Mouse (Mus musculus): Measurements from ENCODE around the gene Rps12.

The Rps12 gene

DNA sequence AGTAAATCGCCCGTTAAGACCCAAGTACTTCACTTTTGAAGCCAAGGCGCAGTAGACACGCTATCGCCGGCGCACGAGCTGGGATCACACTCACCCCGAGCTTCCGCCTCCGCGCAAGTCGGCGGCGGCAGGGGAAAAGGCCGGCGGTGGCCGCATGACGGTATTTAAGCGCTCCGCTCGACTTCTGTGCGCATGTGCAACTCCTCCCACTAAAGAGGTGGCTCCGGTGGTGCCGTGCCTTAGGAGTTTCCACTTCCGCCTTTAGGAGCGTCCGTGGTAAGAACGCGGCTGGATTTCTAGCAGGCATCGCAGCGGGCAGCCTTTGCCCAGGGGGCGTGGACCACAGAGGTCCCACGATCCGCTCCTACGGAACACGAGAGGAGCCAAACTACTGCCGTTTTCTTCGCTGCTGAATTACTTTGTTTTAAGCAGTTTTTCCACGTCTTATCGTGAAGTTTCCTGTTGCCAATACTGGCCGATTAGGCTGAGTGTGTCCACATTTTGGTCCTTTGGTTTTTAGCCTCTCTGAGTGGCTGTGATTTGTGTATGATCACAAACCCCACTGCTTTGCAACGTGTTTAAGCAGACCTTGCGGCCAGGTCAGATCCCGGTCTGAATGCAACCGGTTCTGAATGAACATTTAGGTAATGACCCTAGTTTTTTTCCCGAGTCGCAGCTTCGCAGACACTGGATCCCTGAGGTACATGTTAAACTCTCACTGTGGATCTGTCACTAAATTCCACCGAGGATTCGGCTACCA, at the start of gene Rps12:
Rps12 (minus strand) TSS at position 214 of the 760 bp plus-strand sequence.
- in situ Hi-C loops (cut with MboI, MseI): loop anchor here (5.0 to 25.0 kb wide), 4 partner anchors 1060 to 1575 kb away; partner anchors contain the start of gene Epb41l2 (in 1 of the 2)

- in situ Hi-C loops (cut with MboI, MseI): no loop called here
These were observed 49.2 kb upstream of the Rps12 start for GRCm38 (mm10) chr10:23836003-23836964.

GRCm38 (mm10) chr10:23826516-23826915, 39.4 kb upstream of the Rps12 start:
- in situ Hi-C loops (cut with MboI, MseI): no loop called here

- in situ Hi-C loops (cut with MboI, MseI): loop anchor here (5.0 kb wide), 4 partner anchors 306 to 496 kb away; no protein-coding TSS in a partner anchor
These were observed 29.2 kb upstream of the Rps12 start for GRCm38 (mm10) chr10:23816241-23816640.

DNA sequence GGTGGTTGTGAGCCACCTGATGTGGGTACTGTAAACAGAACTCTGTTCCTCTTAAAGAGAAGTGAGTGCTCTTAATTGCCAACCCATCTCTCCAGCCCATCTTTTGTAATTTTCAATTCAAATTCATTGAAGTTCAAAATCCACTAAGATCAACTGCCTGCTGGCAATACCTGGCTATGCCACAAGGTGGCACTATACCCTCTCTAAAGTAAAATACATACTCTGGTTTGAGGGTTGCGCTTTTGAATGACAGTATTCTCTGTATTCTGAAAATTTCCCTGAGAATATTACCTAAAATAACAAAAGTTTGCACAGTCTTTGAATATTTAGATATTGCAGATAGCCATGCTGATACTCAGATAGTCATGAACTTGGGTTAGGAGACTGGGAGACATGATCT, 28.1 kb upstream of the Rps12 start:
- in situ Hi-C loops (cut with MboI, MseI): loop anchor here (5.0 kb wide), 4 partner anchors 307 to 497 kb away; no protein-coding TSS in a partner anchor

- in situ Hi-C loops (cut with MboI, MseI): no loop called here
These were observed 26.0 kb upstream of the Rps12 start for GRCm38 (mm10) chr10:23812852-23813766.

DNA sequence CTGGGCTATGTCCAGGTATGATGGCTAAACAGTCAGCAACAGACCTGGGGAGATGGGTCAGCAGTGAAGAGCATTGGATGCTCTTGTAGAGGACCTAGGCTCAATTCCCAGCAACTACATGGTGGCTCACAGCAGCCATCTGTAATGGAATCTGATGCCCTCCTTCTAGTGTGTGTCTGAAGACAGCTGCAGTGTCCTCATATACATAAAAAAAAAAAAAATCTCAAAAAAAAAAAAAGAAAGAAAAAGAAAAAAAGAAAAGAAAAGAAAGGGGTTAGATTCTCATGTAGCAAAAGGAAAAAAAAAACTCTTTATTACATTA, 25.3 kb upstream of the Rps12 start:
- in situ Hi-C loops (cut with MboI, MseI): no loop called here

DNA sequence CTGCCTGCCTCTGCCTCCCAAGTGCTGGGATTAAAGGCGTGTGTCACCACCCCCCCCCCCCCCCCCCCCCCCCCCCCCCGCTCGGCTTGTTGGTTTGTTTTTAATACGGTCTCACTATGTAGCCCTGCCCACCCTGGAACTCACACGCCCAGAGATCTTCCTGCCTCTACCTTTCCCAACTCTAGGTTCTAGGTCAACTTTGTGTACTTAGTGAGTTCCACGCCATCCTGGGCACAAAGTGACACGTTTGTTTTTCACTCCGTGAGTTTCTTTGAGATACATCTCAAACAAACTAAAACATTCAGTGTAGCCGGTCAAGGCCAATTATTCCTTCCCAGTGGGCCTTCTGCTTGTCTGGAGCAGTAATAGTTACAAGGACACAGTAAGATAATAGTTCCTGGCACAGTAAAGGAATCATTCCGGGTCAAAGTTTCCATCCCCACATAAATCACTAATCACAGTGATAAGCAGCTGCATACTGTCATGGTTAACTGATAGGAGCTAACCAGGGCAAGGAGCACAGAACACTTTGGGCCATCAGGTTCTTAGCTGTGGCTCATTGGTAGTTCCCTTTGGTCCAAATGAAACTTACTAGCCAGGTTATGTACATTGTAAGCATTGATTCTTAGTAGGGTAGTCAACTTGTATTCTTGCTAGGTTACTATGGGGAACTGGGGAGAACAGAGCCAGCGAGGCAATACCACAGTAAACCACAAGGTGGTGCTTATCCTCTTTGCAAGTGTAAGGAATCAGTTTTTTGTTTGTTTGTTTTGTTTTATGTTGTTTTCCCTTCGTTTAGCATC, 24.8 kb upstream of the Rps12 start:
- in situ Hi-C loops (cut with MboI, MseI): no loop called here

GRCm38 (mm10) chr10:23806201-23806600, 19.1 kb upstream of the Rps12 start:
- in situ Hi-C loops (cut with MboI, MseI): no loop called here

- in situ Hi-C loops (cut with MboI, MseI): no loop called here
These were observed 17.6 kb upstream of the Rps12 start for GRCm38 (mm10) chr10:23804665-23805064.

GRCm38 (mm10) chr10:23802911-23803310, 15.8 kb upstream of the Rps12 start:
- in situ Hi-C loops (cut with MboI, MseI): no loop called here

DNA sequence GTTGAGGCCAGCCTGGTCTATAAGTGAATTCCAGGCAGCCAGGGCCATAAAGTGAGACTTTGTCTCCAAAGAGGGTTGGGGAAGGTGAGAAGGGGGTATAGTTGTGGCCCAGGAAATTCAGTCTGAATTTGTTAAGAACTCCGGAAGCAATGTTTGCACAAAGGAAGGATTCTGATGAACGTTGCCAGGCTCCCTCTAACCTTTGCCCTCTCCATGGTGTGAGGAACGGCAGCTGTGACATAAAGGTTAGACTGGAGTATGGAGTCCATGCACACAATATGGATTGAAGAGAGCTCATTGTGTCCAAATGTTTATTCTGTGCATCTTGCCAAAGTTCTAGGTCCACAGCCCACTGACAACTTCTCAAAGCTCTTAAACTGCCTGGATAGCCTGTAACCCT, 12.9 kb upstream of the Rps12 start:
- in situ Hi-C loops (cut with MboI, MseI): loop anchor here in 1 of 2 experiments (25.0 kb wide), 2 partner anchors 1513 to 1562 kb away; partner anchors contain the start of gene Epb41l2

DNA sequence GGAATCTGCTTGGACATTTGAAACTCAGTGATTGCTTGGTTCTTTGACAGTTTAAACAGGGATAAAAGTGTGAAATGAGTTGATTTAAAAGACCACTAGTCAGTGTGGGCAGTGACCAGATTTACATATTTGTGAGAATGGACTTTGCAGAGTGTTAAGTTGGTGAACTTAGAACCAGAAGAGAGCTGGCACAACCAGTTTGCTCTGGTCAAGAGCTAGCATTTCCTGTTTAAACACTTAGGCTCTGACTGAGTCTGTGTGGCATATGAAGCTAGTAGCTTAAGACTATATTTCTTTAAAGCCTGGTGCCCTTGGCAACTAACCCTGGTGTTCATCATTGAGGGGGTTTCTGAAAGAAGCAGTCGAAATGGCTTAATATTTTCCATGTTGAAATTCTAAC, 11.1 kb upstream of the Rps12 start:
- in situ Hi-C loops (cut with MboI, MseI): loop anchor here in 1 of 2 experiments (25.0 kb wide), 2 partner anchors 1511 to 1564 kb away; partner anchors contain the start of gene Epb41l2

- in situ Hi-C loops (cut with MboI, MseI): loop anchor here in 1 of 2 experiments (25.0 kb wide), 2 partner anchors 1510 to 1565 kb away; partner anchors contain the start of gene Epb41l2
These were observed 10.5 kb upstream of the Rps12 start for GRCm38 (mm10) chr10:23797606-23798005.

- in situ Hi-C loops (cut with MboI, MseI): loop anchor here in 1 of 2 experiments (25.0 kb wide), 2 partner anchors 1510 to 1565 kb away; partner anchors contain the start of gene Epb41l2
These were observed 9.8 kb upstream of the Rps12 start, which contains the start of gene Slc18b1 for GRCm38 (mm10) chr10:23796551-23797503. Slc18b1 (plus strand) TSS chr10:23796986.

DNA sequence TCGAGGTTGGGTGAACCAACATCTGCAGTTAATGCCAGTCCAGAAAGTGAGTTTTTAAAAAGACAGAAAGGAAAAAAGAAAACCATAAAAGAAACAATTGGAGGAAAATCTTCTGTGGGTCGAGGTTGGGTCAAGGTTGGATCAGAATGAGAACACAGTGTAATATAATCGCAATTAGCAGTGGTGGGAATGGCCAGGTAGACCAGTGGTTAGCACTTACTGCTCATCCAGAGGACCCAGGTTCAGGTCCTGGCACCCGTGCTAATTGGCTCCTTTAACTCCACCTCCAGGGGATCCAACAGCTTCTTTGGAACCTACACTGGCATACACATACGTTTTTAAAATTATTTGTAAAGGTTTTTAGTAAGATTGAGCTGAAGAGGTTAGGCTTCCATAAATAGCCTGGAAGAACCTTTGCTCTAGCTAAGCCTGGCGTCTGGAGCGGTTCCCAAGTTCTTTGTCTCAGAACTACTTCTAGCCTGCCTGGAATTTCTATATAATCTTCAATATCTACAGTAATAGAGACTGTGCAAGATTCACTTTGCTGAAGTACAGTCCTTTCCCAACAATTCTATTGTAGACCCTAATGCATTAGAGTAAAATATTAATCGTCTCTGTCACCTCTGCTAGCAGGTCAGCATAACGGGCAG, 8.9 kb upstream of the Rps12 start:
- in situ Hi-C loops (cut with MboI, MseI): loop anchor here in 1 of 2 experiments (25.0 kb wide), 2 partner anchors 1509 to 1566 kb away; partner anchors contain the start of gene Epb41l2

- in situ Hi-C loops (cut with MboI, MseI): loop anchor here (5.0 to 25.0 kb wide), 4 partner anchors 1061 to 1574 kb away; partner anchors contain the start of gene Epb41l2 (in 1 of the 2)
These were observed 1.1 kb upstream of the Rps12 start for GRCm38 (mm10) chr10:23788056-23788600.

Measured in T-helper 17 cell (primary cell).